Mouse (Mus musculus) adrenal gland, adult 18-20 months (tissue): ENCODE results near the gene Cnppd1. TPM values are rescaled to one million over a fixed set of nuclear protein-coding genes. Genes with fewer than 3 reads are reported as not detected.
A peak's percentile ranks its signal among the peaks of the same experiment; 100 is the strongest.

ENCODE experiments used
- DNase-seq, 2 experiments: peaks; one replicate each; pipeline ENCODE4 v3.0.0; 2021 to 2022; ENCODE audit warnings: low spot score in 2 of 2
- long read RNA-seq, 2 experiments: library from polyadenylated mRNA; stranded (forward); transcript quantifications; one replicate each; pipeline ENCODE4 v2.0.0; 2021
- total RNA-seq, 2 experiments: library from RNA; stranded (reverse); gene quantifications; 1 replicate in 1 of 2; 2 replicates in 1 of 2; pipeline ENCODE4 v1.2.3; 2021

The Cnppd1 gene
- 10 to 100 TPM; 32.3 to 33.2 TPM for total RNA-seq
- long read RNA-seq, experiment 1, transcript Cnppd1-208 (8 exons, 2,062 nt) = major isoform, 9 of 28 reads
- long read RNA-seq, experiment 1, partial matches to known transcripts = 3 of 28 reads
- long read RNA-seq, experiment 1, other reads (novel, unspliced or antisense) = 8 of 28 reads
- long read RNA-seq, experiment 2, transcript Cnppd1-202 (9 exons, 3,669 nt) = minor isoform, 5 of 25 reads
- long read RNA-seq, experiment 2, transcript Cnppd1-208 (8 exons, 2,062 nt) = major isoform, 12 of 25 reads
- long read RNA-seq, experiment 2, partial matches to known transcripts = 2 of 25 reads
- long read RNA-seq, experiment 2, other reads (novel, unspliced or antisense) = 5 of 25 reads

- DNase-seq = peak; percentile 97 to 98
Measured at GRCm38 (mm10) chr1:75142301-75143261, at the start of gene Cnppd1, which contains the start of gene Retreg2. Cnppd1 (minus strand) TSS chr1:75142711. Retreg2 (plus strand) TSS chr1:75142778.

- peak; percentile 83 to 87 for DNase-seq
Measured at GRCm38 (mm10) chr1:75191622-75192402, 49.3 kb upstream of the Cnppd1 start, which contains the start of the genes Ankzf1 and Atg9a. Ankzf1 (plus strand) TSS chr1:75192151. Atg9a (minus strand) TSS chr1:75192196.

- DNase-seq = no peak
Measured at GRCm38 (mm10) chr1:75191258-75191621, 48.7 kb upstream of the Cnppd1 start.

- DNase-seq = no peak
Measured at GRCm38 (mm10) chr1:75190577-75190976, 48.1 kb upstream of the Cnppd1 start.

- DNase-seq = no peak
Measured at GRCm38 (mm10) chr1:75187914-75188483, 45.5 kb upstream of the Cnppd1 start.

GRCm38 (mm10) chr1:75187126-75187525 lies 44.6 kb upstream of the Cnppd1 start:
- no peak for DNase-seq

- no peak for DNase-seq
Measured at GRCm38 (mm10) chr1:75185495-75185894, 43.0 kb upstream of the Cnppd1 start.

GRCm38 (mm10) chr1:75182160-75182559 lies 39.6 kb upstream of the Cnppd1 start:
- DNase-seq = no peak

GRCm38 (mm10) chr1:75181377-75181870 lies 38.9 kb upstream of the Cnppd1 start:
- no peak for DNase-seq

GRCm38 (mm10) chr1:75180741-75181140 lies 38.2 kb upstream of the Cnppd1 start:
- DNase-seq = no peak

GRCm38 (mm10) chr1:75180105-75180590 lies 37.6 kb upstream of the Cnppd1 start, which contains the start of gene Abcb6:
Abcb6 (minus strand) TSS chr1:75180392.
- DNase-seq = peak; percentile 77 to 79

GRCm38 (mm10) chr1:75179334-75180104 lies 37.0 kb upstream of the Cnppd1 start:
- DNase-seq = peak in 1 of 2 experiments; percentile 22

GRCm38 (mm10) chr1:75168472-75169464 lies 26.3 kb upstream of the Cnppd1 start, which contains the start of gene Zfand2b:
Zfand2b (plus strand) TSS chr1:75168646.
- peak; percentile 97 to 98 for DNase-seq

GRCm38 (mm10) chr1:75168093-75168471 lies 25.6 kb upstream of the Cnppd1 start:
- no peak for DNase-seq

GRCm38 (mm10) chr1:75160256-75160617 lies 17.7 kb upstream of the Cnppd1 start:
- no peak for DNase-seq

GRCm38 (mm10) chr1:75159540-75160255 lies 17.2 kb upstream of the Cnppd1 start:
- no peak for DNase-seq

GRCm38 (mm10) chr1:75158990-75159389 lies 16.5 kb upstream of the Cnppd1 start:
- no peak for DNase-seq
